Mouse (Mus musculus): Measurements from ENCODE around the gene Ppp1r32.

DNA sequence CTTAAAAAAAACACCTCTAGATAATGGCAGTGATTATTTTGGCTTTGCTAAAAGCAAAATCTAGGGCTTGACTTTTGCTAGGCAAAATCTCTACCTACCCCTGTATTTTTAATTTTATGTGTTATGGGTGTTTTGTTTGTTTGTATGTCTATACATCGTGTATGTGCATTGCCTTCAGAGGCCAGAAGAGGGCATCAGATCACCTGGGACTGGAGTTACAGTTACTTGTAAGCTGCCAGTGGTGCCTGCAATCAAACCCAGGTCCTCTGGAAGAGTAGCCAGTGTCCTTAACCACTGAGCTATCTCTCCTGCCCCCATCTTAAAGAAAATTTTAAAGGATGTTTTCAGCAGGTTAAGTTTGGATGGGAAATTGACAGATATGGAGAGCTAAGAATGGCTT is 47.4 kb upstream of the Ppp1r32 start:
- TF ChIP-seq CTCF (IDR thresholded peaks at IDR 0.05; ENCODE audit: borderline replicate concordance, insufficient read depth, low read length) (no peak), POLR2A (IDR thresholded peaks at IDR 0.05; ENCODE audit: low read depth, low read length) (no peak)
